Mouse (Mus musculus) gastrocnemius, postnatal 10 days (tissue): Measurements from ENCODE around the gene Hist1h2ao. TPM values are rescaled to one million over a fixed set of nuclear protein-coding genes. Genes with fewer than 3 reads are reported as not detected.
A peak's percentile ranks its signal among the peaks of the same experiment; 100 is the strongest.
"Not testable (repeated sequence)": the region's sequence is repeated elsewhere in the genome, so short reads cannot be mapped to it uniquely, and the experiment has no call there.

ENCODE experiments used
- DNase-seq: peaks from one replicate; pipeline ENCODE4 v3.0.0; 2021; ENCODE audit warnings: mixed read lengths
- long read RNA-seq, 2 experiments: library from polyadenylated mRNA; stranded (forward); transcript quantifications; one replicate each; pipeline ENCODE4 v2.0.0; 2021
- total RNA-seq, 2 experiments: library from RNA; stranded (reverse); gene quantifications; 2 replicates each; pipeline ENCODE4 v1.2.3; 2021

Gene Hist1h2ao
- total RNA-seq: 100 to 1,000 TPM; 240 to 250 TPM
- long read RNA-seq, experiment 1, transcript Hist1h2ao-201 (1 exons, 480 nt): major isoform, 10 of 10 reads
- long read RNA-seq, experiment 1, partial matches to known transcripts: 0 of 10 reads
- long read RNA-seq, experiment 1, other reads (novel, unspliced or antisense): 0 of 10 reads
- long read RNA-seq, experiment 2, transcript Hist1h2ao-201 (1 exons, 480 nt): major isoform, 7 of 7 reads
- long read RNA-seq, experiment 2, partial matches to known transcripts: 0 of 7 reads
- long read RNA-seq, experiment 2, other reads (novel, unspliced or antisense): 0 of 7 reads

DNA sequence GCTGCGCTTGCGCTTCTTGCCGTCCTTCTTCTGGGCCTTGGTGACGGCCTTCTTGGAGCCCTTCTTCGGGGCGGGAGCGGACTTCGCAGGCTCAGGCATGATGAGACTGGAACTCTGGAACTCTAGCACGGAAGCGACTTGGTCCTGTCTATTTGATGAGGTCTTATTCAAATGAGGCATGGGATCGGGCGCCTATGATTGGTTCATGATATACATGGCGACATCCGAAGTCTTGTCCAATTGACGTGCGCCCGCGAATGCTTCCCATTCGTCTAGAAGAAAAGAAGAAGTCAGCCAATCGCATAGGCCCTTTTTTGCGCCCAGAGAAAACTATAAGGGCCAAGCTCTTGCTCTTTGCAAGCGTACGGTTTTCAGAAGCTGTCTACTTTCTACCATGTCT, at the start of gene Hist1h2ao, which contains the start of gene Hist1h2bq:
Gene Hist1h2ao (plus strand): TSS at position 393 of the 400 bp plus-strand sequence.
Gene Hist1h2bq (minus strand): TSS at position 125 of the 400 bp plus-strand sequence.
- not testable (repeated sequence) for DNase-seq

DNA sequence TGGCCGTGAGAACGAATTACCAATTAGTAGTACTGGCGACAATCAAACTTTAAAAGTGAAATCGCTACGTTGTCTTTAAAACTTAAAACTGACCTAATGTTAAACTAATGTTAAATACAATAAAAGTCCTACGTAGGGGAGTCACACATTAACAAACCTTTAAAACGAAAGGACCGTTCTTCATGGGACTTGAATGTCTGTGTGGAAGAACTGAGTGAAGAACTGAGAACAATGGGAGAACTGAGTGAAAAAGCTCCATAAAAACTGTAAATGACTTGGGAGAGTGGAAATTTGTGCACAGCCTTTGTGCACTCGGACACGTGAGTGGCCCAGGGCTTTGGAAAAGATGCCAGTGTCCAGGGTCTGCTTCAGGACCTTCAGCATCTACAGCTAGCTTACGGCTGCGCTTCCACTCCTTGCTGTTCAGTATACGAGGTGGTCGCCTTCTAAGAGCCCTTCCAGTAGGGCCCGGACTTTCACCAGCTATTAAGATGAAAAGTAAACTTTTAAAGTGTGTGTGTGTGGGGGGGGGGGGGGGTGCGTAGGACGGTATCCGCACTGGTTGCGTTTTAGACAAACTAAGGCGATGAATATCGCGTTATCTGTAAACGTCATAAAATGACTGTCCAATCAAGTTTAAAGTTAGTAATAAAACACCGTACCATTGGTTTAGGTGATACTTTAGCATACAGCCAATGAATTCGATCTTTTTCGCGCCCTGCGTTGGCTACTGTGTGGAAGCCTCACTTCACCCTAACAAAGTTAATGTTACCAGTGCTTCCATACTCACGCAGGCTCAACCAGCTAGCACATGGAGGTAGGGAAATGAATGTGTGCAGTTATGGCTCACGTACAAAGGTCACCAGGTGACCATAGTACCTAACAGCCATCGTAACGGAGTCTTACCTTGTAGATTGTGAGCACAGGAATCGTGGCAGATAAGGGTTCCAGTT, 31.2 kb upstream of the Hist1h2ao start:
- DNase-seq: peak; percentile 55

DNA sequence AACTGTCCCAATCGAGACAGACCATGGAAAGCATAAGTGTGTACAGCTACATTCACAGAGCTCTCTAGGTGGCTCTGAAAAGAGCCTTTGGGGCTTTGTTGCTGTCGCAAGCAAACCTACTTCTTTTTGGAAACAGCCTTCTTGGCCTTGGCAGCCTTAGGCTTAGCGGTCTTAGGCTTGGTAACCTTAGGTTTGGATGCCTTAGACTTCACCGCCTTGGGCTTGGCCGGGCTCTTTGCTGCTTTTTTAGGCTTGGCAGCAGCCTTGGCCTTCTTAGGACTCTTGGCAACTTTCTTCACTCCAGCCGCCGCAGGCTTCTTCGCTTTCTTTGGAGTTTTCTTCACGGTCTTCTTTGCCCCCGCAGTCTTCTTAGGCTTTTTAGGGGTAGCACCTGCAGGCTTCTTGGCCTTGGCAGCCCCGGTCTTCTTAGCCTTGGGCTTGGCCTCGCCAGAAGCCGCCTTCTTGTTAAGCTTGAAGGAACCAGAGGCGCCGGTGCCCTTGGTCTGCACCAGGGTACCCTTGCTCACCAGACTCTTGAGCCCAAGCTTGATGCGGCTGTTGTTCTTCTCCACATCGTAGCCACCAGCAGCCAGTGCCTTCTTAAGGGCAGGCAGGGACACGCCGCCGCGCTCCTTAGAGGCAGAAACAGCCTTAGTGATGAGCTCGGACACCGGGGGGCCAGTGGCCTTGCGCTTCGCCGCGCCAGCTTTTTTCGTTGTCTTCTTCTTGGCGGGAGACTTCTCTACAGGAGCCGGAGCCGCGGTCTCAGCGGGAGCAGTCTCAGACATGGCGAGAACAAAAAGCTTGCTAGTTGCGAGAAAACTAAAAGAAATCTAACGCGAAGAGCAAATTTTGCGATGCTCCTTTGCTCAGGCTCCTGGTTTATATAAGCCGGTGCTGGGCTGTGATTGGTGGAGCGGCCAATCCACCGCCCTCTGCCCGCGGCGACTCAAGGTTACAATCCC, 30.2 kb upstream of the Hist1h2ao start, which contains the start of gene Hist1h1b:
Gene Hist1h1b (minus strand): TSS at position 859 of the 965 bp plus-strand sequence.
- DNase-seq: peak; percentile 50

DNA sequence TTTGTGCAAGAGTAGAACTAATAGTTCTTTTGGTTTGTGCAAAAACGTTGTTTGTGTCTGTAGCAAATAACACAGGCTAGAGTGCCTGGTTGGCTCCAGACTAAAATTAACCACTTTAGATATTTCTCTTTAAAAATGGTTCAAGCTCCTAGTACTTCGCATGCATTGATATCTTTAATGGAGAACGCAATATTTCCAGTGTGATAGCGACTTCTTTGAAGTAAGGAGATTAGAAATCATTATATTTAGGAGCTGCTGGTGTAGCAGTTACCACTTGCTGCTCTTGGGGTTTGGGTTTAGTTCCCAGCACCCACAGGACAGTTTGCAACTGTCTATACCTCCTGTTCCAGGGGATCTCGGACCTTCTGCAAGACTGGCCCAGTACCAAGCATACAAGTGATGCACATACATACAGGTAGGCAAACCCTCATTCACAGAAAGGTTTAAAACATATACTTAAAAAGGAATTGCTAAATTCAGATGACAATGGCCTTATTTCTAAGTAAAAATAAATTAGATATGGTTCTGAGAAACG, 29.2 kb upstream of the Hist1h2ao start:
- no peak for DNase-seq

DNA sequence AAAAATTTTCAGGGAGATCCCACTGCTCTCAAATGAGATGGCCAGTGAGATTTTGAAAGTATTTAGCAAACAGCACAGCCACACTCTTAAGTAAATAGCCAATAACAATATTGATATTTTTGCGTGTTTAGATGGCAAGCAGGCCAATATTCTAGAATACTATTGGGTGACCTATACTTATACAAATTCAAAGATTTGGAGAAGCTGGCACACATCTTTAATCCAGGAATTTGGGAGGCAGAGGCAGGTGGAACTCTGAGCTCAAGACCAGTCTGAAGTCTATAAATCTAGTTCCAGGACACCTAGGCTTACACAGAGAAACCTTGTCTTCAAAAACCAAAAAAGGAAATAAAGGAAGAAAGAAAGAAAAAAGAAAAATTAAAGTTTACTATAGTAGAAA, 28.6 kb upstream of the Hist1h2ao start:
- no peak for DNase-seq

DNA sequence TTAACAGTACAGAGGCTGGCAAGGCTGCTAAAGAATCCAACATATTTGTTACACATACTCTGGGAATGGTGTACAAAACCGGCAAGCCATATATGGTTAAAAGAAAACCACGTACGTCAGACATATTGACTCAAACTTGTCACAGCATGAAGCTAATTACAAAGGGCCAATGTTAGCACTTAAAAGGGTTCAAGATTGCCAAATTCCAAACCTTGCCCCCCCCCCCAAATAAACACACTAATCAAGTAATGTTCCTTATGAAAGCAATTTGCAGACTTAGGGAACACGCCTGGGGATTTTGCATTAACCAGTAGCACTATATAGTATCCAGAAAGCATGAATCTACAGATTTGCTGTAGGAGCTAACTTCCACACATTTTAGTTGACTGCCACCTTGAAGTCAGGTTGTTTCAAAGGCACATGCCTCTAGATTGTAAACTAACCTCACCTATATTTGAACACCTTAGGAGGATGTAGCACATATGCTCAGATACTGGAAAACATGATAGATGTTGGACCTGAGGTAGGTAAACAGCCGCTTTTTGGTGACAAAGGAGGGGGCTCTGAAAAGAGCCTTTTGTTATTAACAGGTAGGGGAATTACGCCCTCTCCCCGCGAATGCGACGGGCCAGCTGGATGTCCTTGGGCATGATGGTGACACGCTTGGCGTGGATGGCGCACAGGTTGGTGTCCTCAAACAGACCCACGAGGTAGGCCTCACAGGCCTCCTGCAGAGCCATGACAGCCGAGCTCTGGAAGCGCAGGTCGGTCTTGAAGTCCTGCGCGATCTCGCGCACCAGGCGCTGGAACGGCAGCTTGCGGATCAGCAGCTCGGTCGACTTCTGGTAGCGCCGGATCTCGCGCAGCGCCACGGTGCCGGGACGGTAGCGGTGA, 27.7 kb upstream of the Hist1h2ao start:
- DNase-seq: not testable (repeated sequence)

DNA sequence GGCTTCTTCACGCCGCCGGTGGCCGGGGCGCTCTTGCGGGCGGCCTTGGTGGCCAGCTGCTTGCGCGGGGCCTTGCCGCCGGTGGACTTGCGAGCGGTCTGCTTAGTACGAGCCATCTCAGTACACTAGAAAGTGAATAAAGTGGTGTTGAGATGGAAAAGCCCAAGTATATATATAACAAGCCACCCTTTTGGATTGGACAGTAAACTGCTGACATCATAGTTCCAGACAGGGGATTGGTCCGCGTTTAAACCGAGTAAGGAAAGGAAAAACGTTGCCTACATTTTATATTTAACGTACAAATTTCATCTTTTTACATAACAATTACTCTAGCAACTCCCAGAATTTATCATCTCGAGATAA, 27.0 kb upstream of the Hist1h2ao start, which contains the start of gene Hist1h3i:
Gene Hist1h3i (minus strand): TSS at position 116 of the 363 bp plus-strand sequence.
- peak; percentile 8 for DNase-seq

DNA sequence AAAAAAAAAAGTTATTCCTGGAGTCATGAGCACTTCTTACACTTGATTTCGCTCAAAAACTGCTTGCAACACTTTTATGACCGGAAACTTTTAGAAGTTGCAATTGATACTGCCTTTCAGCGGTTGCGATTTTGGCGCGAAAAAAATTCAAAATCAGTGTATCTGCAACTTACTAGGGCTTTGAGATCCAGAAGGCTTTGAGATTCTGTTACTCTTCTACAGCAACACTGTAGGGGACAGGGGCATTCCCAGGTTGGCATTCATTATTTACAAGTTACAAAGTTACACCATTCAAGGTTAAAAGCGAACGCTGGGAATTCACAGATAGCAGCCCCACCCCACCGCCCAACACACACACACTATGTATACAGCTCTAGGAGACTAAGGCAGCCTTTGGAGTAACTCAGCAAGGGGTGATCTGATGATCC, 26.5 kb upstream of the Hist1h2ao start:
- DNase-seq: no peak

DNA sequence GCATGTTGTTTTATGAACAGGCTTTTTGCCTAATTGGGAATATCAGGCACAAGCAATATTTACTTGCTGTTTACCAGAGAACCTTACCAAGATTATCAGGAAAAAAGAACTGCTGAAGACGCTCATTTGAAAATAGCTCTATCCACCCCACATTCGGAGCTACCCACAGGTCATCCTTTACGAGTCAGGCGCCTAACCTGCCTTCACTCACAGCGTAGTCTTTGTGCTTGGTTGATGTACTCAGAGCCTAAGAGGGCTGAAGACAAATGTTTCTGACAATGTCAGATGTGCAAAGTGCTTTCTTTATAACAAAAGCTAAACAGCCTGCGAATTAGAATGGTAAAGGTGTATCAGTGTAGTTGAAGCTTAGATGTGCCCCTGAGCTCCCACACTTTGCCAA, 26.0 kb upstream of the Hist1h2ao start:
- DNase-seq: no peak

DNA sequence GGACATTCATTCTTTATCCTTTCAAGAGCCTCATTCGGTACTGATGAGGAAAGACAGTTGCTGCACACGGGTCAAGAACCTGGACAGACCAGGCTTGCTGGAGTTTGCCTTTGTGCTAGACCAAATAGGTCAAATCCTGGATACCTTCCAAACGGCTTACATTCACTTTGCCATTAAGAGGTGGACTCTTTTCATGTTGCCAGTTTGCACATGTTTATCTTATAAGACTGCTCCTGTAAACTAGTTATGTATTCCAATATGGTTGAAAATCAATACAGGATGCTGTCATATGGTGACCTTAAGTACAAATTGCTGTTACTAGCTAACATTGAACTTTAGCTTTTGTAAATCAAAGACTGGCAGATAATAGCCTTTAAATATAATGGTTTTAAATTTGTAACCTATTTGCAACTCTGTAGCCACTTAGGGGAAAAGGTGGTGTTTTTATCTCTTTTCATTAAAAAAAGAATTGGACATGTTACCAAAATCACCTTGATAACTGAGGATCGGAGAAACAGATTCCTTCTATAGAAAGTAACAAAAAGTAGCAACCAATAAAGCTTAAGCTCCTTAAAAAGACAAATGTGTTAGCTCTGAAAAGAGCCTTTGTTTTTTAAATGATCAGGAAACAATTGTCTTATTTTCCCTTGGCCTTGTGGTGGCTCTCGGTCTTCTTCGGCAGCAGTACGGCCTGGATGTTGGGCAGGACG, 23.9 kb upstream of the Hist1h2ao start:
- DNase-seq: no peak

DNA sequence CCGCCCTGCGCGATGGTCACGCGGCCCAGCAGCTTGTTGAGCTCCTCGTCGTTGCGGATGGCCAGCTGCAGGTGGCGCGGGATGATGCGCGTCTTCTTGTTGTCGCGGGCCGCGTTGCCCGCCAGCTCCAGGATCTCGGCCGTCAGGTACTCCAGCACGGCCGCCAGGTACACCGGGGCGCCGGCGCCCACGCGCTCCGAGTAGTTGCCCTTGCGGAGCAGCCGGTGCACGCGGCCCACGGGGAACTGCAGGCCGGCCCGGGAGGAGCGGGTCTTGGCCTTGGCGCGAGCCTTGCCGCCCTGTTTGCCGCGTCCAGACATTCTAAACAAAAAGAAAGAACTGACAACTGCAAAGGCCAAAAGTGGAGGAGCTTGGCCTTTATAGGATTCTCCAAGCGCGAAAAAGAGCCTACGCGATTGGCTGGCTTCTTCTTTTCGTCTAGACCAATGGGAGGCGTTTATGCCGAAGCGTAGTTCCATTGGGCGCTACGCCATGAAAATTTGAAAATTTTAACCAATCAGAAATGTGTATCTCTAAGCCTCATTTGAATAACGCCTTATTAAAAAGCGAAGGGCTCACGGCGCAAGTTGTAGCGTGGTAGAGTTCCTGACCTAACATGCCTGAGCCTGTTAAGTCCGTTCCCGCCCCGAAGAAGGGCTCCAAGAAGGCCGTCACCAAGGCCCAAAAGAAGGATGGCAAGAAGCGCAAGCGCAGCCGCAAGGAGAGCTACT, 23.2 kb upstream of the Hist1h2ao start, which contains the start of the genes Hist1h2an and Hist1h2bp:
Gene Hist1h2an (minus strand): TSS at position 320 of the 731 bp plus-strand sequence.
Gene Hist1h2bp (plus strand): TSS at position 563 of the 731 bp plus-strand sequence.
- DNase-seq: peak; percentile 69

DNA sequence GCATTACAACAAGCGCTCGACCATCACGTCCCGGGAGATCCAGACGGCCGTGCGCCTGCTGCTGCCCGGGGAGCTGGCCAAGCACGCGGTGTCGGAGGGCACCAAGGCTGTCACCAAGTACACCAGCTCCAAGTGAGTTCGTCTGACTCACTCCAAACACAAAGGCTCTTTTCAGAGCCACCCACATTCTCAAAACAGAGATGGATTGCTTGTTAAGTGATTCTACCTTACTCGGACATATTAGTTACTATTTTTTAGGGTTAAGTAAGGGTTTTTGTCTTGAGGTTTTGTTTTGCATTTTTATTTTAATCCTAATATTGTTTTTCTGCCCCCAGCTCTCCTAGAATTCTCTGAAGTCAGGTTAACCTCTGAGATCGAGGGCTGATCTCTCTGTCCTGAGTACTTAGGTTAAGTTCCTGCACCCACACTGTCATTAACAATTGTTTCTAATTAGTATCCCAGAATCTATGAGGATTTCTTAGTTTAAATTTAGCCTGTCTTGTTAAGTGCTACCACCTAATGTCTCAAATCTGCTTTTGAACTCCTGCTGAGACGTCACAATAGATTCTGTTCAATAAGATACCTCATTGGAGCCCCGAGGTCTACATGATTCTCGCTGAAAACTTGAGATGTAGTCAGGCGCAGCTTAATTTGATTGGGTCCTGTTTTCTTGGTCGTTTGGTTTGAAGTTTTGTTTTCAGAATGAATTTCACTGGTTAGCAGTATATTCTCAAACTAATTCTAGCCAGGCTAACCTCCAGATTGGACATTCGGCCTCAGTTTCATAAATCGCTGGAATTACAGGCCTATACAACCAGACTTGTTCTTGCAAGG, 22.3 kb upstream of the Hist1h2ao start:
- DNase-seq: no peak

DNA sequence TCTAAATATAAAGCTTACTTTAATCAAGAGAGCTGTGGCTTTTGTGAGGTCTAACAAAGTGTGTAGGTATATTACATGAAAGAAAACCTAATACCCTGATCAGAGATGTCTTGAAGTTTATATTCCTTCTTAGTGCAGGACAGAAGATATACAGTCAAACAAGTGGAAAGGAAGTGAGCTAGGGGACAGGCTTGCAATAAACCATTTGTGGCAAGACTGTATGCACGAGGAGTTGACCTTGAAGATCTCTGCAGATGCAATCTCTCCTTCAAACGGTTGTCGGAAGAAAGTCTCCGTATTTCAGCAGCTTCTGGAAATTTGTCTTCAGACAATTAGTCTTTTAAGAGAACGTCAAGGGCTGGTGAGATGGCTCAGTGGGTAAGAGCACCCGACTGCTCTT, 20.3 kb upstream of the Hist1h2ao start:
- DNase-seq: no peak

DNA sequence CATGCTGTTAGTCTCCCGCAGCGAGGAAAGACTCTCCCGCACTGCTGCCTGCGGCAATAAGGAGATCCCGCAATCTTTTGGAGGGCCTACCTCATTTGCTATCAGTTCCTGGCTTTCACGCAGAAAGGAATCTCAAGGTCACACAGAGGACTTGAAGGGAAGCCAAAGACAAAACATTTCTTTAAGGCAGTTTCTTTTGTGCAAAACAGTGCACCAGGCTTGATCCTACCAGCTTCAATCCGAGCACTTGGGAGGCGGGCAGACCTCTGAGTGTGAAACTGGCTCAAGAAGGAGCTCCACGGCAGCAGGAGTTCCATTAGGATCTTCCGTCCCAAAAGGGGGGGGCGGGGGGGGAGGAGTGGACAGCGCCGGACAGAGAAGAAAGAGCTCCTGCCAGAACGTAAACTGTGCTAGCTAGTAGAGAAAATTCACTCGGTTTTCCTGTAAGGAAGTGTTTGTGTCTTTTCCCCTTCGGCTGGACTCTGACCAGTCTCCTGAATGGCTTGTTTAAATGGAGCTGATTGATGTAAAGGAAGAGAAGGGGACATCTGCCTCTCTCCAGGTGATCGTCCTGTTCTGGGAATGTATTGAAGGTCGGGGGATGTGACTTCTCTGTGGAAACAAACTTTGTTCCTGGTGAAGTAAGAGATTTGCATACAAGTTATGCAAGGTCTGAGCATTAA, 19.5 kb upstream of the Hist1h2ao start:
- DNase-seq: no peak

DNA sequence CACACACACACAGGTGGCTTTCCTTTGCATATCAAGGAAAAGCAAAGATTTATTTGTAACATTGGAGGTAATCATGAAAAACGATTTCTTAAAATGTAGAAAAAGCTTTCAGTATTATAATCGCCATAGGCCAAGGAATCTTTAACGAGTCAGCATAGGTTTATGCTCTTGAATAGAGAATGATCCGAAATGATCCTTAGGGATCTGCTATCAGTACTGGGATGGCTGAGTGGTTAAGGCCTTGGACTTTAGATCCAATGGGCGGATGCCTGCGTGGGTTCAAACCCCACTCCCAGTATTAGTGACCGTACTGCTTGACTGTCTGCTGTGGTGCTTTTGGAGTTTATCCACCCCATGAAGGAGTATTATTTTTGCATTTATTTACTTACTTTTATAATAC, 14.7 kb upstream of the Hist1h2ao start:
- DNase-seq: no peak

DNA sequence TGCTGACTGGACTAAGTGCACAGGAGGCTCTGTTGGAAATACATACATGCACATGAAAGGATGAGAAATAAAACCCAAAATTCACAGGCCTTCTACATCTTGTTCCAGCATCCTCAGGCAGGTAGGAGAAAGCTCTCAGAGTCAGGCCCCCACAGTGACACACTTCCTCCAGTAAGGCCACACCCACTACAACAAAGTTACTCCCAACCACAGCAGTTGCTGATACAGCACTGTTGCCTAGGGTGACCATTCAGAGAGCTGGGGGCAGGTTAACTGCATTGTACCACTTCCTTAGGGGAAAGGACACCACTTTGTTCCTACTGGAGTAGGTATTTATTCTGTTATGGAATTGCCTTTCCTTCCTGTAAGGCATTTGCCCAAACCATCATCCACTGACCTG, 13.1 kb upstream of the Hist1h2ao start:
- DNase-seq: not testable (repeated sequence)

DNA sequence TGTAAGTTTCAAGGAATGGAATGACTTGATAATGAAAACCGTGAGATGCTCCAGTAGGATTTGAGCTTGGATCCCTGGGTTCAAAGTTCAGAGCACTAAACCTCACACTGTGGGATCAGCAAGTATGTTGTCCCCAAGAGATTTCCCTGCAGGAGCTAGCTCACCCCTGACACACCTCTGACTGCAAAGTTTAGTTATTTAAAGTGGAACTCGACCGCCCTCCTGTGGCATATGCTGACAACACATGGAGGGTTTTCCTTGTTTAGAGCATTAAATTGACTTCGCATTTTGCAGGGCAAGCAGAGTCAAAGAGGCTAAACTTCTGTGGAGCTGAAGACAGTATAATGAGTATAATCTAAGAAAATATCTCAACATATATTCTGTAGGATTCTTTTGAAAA, 7.2 kb upstream of the Hist1h2ao start:
- DNase-seq: not testable (repeated sequence)
